Mouse (Mus musculus): ENCODE measurements at regions not wholly inside any gene's neighbourhood (a gene's known extent, or its start where the extent isn't known, plus 50 kb on each side); places are given as distances from the start of the nearest gene placed in this dataset.
"Not testable (repeated sequence)": the region's sequence is repeated elsewhere in the genome, so short reads cannot be mapped to it uniquely, and the experiment has no call there.

DNA sequence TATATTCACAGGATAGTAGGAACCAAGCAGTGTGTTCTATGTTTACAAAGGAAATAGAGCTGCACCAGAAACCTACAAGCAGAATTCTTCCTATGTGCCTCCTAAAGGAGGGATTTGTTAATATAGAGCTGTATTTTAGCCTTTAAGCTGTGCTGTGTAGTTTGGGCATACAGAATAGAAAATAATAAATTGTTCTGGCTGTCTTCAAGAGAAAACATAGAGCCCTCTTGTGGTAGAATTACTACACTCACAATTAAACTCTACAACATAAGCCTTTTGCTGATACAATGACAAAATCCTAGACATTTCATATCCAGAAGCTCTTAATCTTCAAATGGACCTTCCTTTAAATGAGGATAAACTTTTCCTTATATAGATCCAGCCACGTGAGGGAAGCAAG, 452.9 kb upstream of the 2610301B20Rik start:
- TF ChIP-seq CTCF (IDR thresholded peaks at IDR 0.05; ENCODE audit: borderline replicate concordance, insufficient read depth, low read depth, low read length): no peak
- TF ChIP-seq POLR2A (IDR thresholded peaks at IDR 0.05; ENCODE audit: borderline replicate concordance, insufficient read depth, low read length): no peak
- Histone ChIP-seq H3K27ac (ENCODE audit: insufficient read depth, low read length) (no peak overlapping the region), H3K4me1 (ENCODE audit: control insufficient read depth, insufficient read depth, low read length) (no peaks in the 10 kb centered on the region), H3K4me3 (replicated peaks; ENCODE audit: insufficient read depth, low read depth, low read length) (no peak overlapping the region), H3K27me3 (ENCODE audit: control insufficient read depth, insufficient read depth, low read length) (no peaks in the 10 kb centered on the region)
- no peak for DNase-seq
- 68% methylated on average over 1 of the region's 1 CpGs for WGBS

DNA sequence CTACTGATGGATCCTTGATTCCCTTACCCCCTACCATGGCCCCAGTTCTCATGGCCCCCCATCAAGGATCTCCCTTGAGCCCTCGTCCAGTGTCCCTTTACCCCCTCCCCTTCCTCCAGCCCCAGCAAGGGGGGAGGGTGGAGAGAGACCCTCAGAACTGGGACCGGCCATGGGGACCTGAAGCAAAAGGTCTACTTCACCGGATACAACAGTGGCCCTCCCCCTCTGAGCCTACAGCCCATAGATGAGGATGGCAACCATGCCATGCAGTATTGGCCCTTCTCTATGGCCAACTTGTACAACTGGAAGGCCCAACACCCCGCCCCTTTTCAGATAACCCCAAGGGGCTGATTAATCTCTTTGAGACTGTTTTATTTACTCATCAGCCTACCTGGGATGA, 439.9 kb upstream of the 2610301B20Rik start:
- H3K27ac ChIP-seq (ENCODE audit: insufficient read depth, low read length): no peak overlapping the region
- no peak for DNase-seq
- H3K4me3 ChIP-seq (replicated peaks; ENCODE audit: insufficient read depth, low read depth, low read length): no peak overlapping the region
- H3K4me1 ChIP-seq (ENCODE audit: control insufficient read depth, insufficient read depth, low read length): no peaks in the 10 kb centered on the region
- 91% methylated on average over 4 of the region's 4 CpGs for WGBS
- H3K27me3 ChIP-seq (ENCODE audit: control insufficient read depth, insufficient read depth, low read length): no peaks in the 10 kb centered on the region
- TF ChIP-seq POLR2A (IDR thresholded peaks at IDR 0.05; ENCODE audit: borderline replicate concordance, insufficient read depth, low read length): no peak

DNA sequence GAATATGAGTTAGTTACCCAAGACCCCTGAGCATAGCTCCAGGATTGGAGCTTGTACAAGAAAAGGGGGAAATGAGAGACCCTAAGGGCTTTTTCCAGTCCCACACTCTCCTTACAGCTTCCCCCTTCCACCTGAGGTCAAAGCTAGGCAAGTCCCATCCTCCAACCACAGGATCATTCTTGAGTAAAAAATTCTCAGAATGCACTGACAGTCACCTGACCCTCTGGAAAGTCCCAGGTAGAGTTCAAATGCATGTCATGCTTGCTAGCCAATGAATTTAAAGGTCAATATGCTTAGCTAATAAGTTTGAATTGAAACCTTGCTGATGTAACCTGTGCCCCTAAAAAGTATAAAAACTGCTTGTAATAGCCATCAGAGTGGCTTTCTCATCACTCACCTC, 434.4 kb upstream of the 2610301B20Rik start:
- not testable (repeated sequence) for H3K27ac ChIP-seq (ENCODE audit: insufficient read depth, low read length); H3K27me3 ChIP-seq (ENCODE audit: control insufficient read depth, insufficient read depth, low read length); DNase-seq; H3K4me1 ChIP-seq (ENCODE audit: control insufficient read depth, insufficient read depth, low read length); H3K4me3 ChIP-seq (replicated peaks; ENCODE audit: insufficient read depth, low read depth, low read length)

DNA sequence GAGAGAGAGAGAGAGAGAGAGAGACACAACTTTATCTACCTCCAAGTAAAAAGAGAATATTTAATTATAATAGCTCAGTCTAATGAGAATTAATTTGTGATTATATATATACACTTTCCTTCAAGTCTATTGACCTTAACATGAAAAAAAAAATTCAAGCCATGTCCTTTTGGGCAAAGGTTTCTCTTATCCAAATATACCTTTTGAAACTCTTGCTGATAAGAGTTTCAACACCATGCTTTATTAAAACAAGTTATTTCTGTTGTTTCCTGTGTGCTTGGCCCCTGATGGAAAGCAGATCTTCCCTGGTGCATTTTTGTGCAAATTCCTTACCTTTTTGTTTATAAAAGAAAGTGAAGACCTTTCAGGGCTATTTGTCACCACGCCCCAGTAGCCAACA, 414.7 kb upstream of the 2610301B20Rik start:
- no peak for TF ChIP-seq POLR2A (IDR thresholded peaks at IDR 0.05; ENCODE audit: borderline replicate concordance, insufficient read depth, low read length)
- no peak for TF ChIP-seq CTCF (IDR thresholded peaks at IDR 0.05; ENCODE audit: borderline replicate concordance, insufficient read depth, low read depth, low read length)
- no peaks in the 10 kb centered on the region for H3K4me1 ChIP-seq (ENCODE audit: control insufficient read depth, insufficient read depth, low read length)
- no peaks in the 10 kb centered on the region for H3K27me3 ChIP-seq (ENCODE audit: control insufficient read depth, insufficient read depth, low read length)
- H3K4me3 ChIP-seq (replicated peaks; ENCODE audit: insufficient read depth, low read depth, low read length): no peak overlapping the region
- no peak for DNase-seq
- 15% methylated on average over 1 of the region's 1 CpGs for WGBS
- no peak overlapping the region for H3K27ac ChIP-seq (ENCODE audit: insufficient read depth, low read length)

DNA sequence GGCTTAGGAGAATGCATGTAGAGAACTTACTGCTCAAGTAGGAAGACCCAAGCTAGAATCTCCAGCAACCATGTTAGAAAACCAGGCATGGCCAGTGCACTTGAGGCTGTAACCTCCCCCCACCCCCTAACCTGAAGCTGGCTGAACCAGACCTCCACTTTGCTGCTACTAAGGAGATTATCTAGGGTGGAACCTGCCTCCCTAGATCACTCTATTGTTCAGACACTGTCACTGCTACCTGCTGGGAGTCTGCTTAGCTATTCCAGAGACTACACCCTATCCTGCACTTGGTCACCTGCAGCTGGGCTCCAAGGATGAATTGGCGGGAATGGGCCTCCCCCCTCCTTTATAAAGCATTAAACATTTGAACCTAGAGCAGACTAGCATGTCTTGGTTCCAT, 393.4 kb upstream of the 2610301B20Rik start:
- DNase-seq: no peak
- 72% methylated on average over 1 of the region's 1 CpGs for WGBS
- Histone ChIP-seq H3K27me3 (ENCODE audit: control insufficient read depth, insufficient read depth, low read length) (no peaks in the 10 kb centered on the region), H3K27ac (ENCODE audit: insufficient read depth, low read length) (no peak overlapping the region), H3K4me1 (ENCODE audit: control insufficient read depth, insufficient read depth, low read length) (no peaks in the 10 kb centered on the region), H3K4me3 (replicated peaks; ENCODE audit: insufficient read depth, low read depth, low read length) (no peak overlapping the region)
- TF ChIP-seq CTCF (IDR thresholded peaks at IDR 0.05; ENCODE audit: borderline replicate concordance, insufficient read depth, low read depth, low read length) (no peak), POLR2A (IDR thresholded peaks at IDR 0.05; ENCODE audit: borderline replicate concordance, insufficient read depth, low read length) (no peak)

DNA sequence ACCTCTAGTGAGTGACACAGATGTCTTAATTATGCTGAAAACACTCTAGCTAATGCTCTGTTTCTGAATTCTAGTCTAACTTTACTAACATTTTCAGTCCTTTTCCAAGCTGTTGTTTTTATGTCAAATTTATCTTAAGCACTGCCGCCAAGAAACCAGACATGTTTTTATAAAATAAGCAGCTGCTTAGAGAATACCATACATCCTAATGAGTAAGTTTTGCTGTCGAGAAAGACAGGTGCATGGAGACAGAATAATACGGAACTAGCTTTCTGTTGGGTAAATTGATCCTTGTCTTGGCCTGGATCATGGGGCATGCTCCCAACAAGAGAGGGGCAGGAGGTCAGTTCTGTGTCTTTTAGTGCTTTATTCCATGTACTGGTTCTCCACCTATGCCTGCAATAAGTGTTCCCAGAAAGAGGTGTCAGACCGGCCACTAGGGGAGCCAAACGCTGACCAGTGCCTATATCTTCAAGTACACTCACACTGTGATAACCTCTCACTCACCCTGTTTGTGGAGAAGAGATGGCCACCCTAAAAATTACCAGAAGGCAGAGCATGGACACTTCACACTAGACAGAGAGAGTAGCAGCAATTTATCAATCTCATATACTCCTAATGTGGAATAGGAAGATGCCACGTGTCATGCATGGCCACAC, 366.0 kb upstream of the 2610301B20Rik start:
- no peaks in the 10 kb centered on the region for H3K4me1 ChIP-seq (ENCODE audit: control insufficient read depth, insufficient read depth, low read length)
- TF ChIP-seq CTCF (IDR thresholded peaks at IDR 0.05; ENCODE audit: borderline replicate concordance, insufficient read depth, low read depth, low read length) (peak; percentile 14; the same call in 1 of the 2 replicates), POLR2A (IDR thresholded peaks at IDR 0.05; ENCODE audit: borderline replicate concordance, insufficient read depth, low read length) (no peak)
- no peak overlapping the region for H3K4me3 ChIP-seq (replicated peaks; ENCODE audit: insufficient read depth, low read depth, low read length)
- WGBS: 64% methylated on average over 6 of the region's 6 CpGs
- DNase-seq: peak in 1 of 2 experiments; percentile 0
- no peaks in the 10 kb centered on the region for H3K27me3 ChIP-seq (ENCODE audit: control insufficient read depth, insufficient read depth, low read length)
- H3K27ac ChIP-seq (ENCODE audit: insufficient read depth, low read length): no peak overlapping the region

DNA sequence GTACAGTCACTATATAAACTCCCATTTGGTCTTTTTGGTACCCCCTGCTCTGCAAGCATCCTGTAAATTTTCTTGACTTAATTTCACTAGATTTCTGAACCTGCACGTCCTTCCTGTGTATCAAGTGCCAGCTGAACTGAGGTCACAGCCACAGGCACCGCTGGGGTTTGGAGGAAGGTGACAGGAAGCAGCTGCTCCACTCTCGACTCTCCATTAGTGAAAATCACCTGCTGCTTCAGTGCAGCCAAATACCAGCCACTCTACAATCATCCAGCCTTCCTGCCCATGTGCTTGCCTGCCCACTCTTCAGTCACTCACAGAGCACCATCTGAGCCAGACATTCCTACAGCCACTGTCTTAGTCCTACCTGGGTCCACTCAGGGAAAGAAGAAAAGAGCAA, 364.3 kb upstream of the 2610301B20Rik start:
- Histone ChIP-seq H3K4me1 (ENCODE audit: control insufficient read depth, insufficient read depth, low read length) (no peaks in the 10 kb centered on the region), H3K27me3 (ENCODE audit: control insufficient read depth, insufficient read depth, low read length) (no peaks in the 10 kb centered on the region), H3K4me3 (replicated peaks; ENCODE audit: insufficient read depth, low read depth, low read length) (no peak overlapping the region), H3K27ac (ENCODE audit: insufficient read depth, low read length) (no peak overlapping the region)
- no peak for DNase-seq
- 40% methylated on average over 3 of the region's 3 CpGs for WGBS
- TF ChIP-seq CTCF (IDR thresholded peaks at IDR 0.05; ENCODE audit: borderline replicate concordance, insufficient read depth, low read depth, low read length) (no peak), POLR2A (IDR thresholded peaks at IDR 0.05; ENCODE audit: borderline replicate concordance, insufficient read depth, low read length) (no peak)

DNA sequence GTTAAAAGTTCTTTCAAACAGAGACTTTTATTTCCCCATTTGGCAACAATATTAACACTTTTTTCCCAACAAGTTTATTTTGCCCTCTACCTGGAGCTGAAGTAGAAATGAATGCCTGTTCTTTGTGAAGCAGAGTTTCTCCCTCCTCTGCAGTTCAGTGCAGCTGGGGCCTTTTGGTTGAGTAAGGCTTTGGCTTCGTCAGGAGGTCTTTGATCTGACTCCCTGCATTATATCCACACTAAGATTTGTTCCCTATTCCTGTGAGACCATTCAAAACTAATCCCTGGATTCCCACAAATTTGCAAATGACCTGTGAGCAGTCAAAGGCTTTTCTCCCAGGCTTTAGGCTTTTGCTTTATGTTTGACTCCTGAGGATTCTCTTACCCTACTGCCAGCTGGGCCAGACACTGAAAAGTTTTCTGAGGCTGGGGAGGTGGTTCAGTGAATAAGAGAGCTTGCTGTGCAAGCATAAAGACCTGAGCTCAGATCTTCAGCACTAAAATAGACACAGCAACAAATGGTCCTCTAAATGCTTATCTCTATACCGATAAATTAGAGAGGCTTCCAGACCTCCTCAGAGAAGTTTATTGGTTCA, 323.5 kb upstream of the 2610301B20Rik start:
- no peak overlapping the region for H3K4me3 ChIP-seq (replicated peaks; ENCODE audit: insufficient read depth, low read depth, low read length)
- DNase-seq: no peak
- WGBS: 27% methylated on average over 2 of the region's 2 CpGs
- H3K27ac ChIP-seq (ENCODE audit: insufficient read depth, low read length): no peak overlapping the region
- no peaks in the 10 kb centered on the region for H3K27me3 ChIP-seq (ENCODE audit: control insufficient read depth, insufficient read depth, low read length)
- H3K4me1 ChIP-seq (ENCODE audit: control insufficient read depth, insufficient read depth, low read length): no peaks in the 10 kb centered on the region
- TF ChIP-seq POLR2A (IDR thresholded peaks at IDR 0.05; ENCODE audit: borderline replicate concordance, insufficient read depth, low read length): no peak
- no peak for TF ChIP-seq CTCF (IDR thresholded peaks at IDR 0.05; ENCODE audit: borderline replicate concordance, insufficient read depth, low read depth, low read length)

Data from cerebellum, adult 2 months (tissue).